Mouse (Mus musculus) fibroblast of lung, adult 2 months (primary cell): ENCODE results near the gene Tgfbrap1.
"Not testable (repeated sequence)": the region's sequence is repeated elsewhere in the genome, so short reads cannot be mapped to it uniquely, and the experiment has no call there.

Source experiments
- DNase-seq: peaks from one replicate; pipeline ENCODE4 v3.0.0-alpha.2; 2011; ENCODE audit warnings: low read depth

Tgfbrap1 gene

GRCm38 (mm10) chr1:43015153-43015685 lies 83.2 kb downstream of the Tgfbrap1 start:
- DNase-seq: not testable (repeated sequence)

DNA sequence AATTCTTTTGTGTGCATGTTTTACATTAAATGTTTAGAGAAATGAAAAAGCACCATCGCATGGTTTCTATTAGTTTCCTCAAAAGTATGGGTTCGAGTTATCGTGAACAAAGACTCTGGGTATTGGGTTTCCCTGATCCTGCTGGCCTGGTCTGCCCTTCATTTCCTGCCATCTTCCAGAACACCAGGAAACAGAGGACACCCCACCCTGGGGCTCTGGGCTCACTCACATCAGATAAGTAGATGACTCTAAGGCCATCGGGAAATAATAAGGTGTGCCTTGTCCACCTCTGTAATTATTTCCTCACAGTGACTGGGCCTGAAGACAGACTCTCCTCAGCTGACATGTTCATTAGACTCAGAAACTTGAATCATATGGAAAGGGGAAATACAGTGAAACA lies 88.0 kb downstream of the Tgfbrap1 start:
- DNase-seq: no peak

DNA sequence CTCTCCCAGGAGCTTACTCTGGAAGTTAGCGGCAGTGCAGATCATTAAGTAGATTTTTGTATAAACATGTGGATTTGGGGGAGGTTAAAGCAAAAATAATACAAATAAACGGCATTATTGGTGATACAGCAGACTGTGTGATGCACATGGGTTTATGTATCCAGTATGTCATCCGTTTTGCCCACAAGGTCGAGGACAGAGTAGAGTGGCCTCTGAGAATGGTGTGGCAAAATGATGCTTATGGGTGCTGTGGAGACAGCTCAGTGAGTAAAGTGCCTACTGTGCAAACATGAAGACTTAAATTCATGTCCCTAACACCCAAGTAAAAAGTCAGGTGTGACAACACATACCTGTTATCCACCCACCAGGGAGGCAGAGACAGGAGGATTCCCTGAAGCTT lies 91.9 kb downstream of the Tgfbrap1 start:
- no peak for DNase-seq

DNA sequence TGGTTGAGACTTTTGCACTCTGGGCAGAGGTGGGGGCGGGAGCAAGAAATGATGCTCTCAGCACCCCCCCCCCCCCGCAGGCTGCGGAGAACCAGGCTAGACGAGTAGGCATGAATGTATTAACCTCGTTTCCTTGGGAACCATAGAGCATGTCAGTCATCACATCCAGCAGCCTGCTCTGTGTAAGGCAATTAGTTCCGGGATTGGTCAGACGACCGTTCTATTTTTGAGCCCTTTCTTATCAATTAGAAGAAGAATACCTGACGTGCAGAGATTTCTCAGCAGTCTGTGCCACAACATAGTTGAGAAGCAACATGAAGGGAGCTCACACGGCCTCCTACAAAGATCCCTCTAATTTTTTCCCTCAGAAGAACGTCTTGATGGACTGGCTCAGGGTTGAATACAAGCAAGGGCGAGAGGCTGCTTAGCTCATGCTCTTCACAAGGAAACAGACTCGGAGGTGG lies 92.4 kb downstream of the Tgfbrap1 start:
- DNase-seq: no peak
